Mouse (Mus musculus): ENCODE results near the gene Ehbp1. TPM values are rescaled to one million over a fixed set of nuclear protein-coding genes. Genes with fewer than 3 reads are reported as not detected.

The Ehbp1 gene
- polyA plus RNA-seq, 1 experiment from 2014 or later, result 11.5 TPM

- no peaks in the 10 kb centered on the region for H3K9me3 ChIP-seq (ENCODE audit: low read depth, low read length)
- ATAC-seq (ENCODE audit: insufficient read depth) (no peak), DNase-seq (no peak)
- H3K27me3 ChIP-seq (ENCODE audit: insufficient read depth, low read length), result no peaks in the 10 kb centered on the region
- no peak overlapping the region for H3K4me3 ChIP-seq (ENCODE audit: low read depth, low read length)
- H3K4me1 ChIP-seq (ENCODE audit: insufficient read depth), result no peaks in the 10 kb centered on the region
- no peak for TF ChIP-seq CTCF (IDR thresholded peaks at IDR 0.05; ENCODE audit: low read depth)
- 92% methylated on average over 6 of the region's 6 CpGs for WGBS
- no peaks in the 10 kb centered on the region for H3K36me3 ChIP-seq (ENCODE audit: insufficient read depth)
- H3K4me2 ChIP-seq, result no peak overlapping the region
- no peak overlapping the region for H3K27ac ChIP-seq (ENCODE audit: low read depth)
- no peak overlapping the region for H3K9ac ChIP-seq
Measured at GRCm38 (mm10) chr11:22317824-22318411, 24.2 kb downstream of the Ehbp1 start.

GRCm38 (mm10) chr11:22315801-22316200 is 26.3 kb downstream of the Ehbp1 start:
- Histone ChIP-seq H3K36me3 (ENCODE audit: insufficient read depth) (no peaks in the 10 kb centered on the region), H3K9ac (no peak overlapping the region), H3K9me3 (ENCODE audit: low read depth, low read length) (no peaks in the 10 kb centered on the region), H3K27me3 (ENCODE audit: insufficient read depth, low read length) (no peaks in the 10 kb centered on the region), H3K4me2 (no peak overlapping the region), H3K4me3 (ENCODE audit: low read depth, low read length) (no peak overlapping the region), H3K27ac (ENCODE audit: low read depth) (no peak overlapping the region), H3K4me1 (ENCODE audit: insufficient read depth) (no peaks in the 10 kb centered on the region)
- WGBS, result 84% methylated on average over 1 of the region's 1 CpGs
- TF ChIP-seq CTCF (IDR thresholded peaks at IDR 0.05; ENCODE audit: low read depth), result peak; percentile 35
- DNase-seq (peak; percentile 3), ATAC-seq (ENCODE audit: insufficient read depth) (no peak)

- 41% methylated on average over 6 of the region's 6 CpGs for WGBS
- H3K4me1 ChIP-seq (ENCODE audit: insufficient read depth), result no peaks in the 10 kb centered on the region
- no peak overlapping the region for H3K4me2 ChIP-seq
- ATAC-seq (ENCODE audit: insufficient read depth) (no peak), DNase-seq (no peak)
- no peak overlapping the region for H3K4me3 ChIP-seq (ENCODE audit: low read depth, low read length)
- no peak overlapping the region for H3K9ac ChIP-seq
- H3K27me3 ChIP-seq (ENCODE audit: insufficient read depth, low read length), result no peaks in the 10 kb centered on the region
- no peak for TF ChIP-seq CTCF (IDR thresholded peaks at IDR 0.05; ENCODE audit: low read depth)
- H3K27ac ChIP-seq (ENCODE audit: low read depth), result no peak overlapping the region
- H3K36me3 ChIP-seq (ENCODE audit: insufficient read depth), result no peaks in the 10 kb centered on the region
- no peaks in the 10 kb centered on the region for H3K9me3 ChIP-seq (ENCODE audit: low read depth, low read length)
Measured at GRCm38 (mm10) chr11:22301164-22301563, 40.9 kb downstream of the Ehbp1 start.

- no peak for ATAC-seq (ENCODE audit: insufficient read depth)
- no peak overlapping the region for H3K27ac ChIP-seq (ENCODE audit: low read depth)
- peaks cover 7% of the 10 kb centered on the region; the same call in 1 of the 2 replicates for H3K4me1 ChIP-seq (ENCODE audit: insufficient read depth)
- H3K4me3 ChIP-seq (ENCODE audit: low read depth, low read length), result no peak overlapping the region
- H3K4me2 ChIP-seq, result no peak overlapping the region
- DNase-seq, result no peak
- no peak for TF ChIP-seq CTCF (IDR thresholded peaks at IDR 0.05; ENCODE audit: low read depth)
- H3K9ac ChIP-seq, result no peak overlapping the region
- H3K9me3 ChIP-seq (ENCODE audit: low read depth, low read length), result no peaks in the 10 kb centered on the region
- no peaks in the 10 kb centered on the region for H3K27me3 ChIP-seq (ENCODE audit: insufficient read depth, low read length)
- H3K36me3 ChIP-seq (ENCODE audit: insufficient read depth), result no peaks in the 10 kb centered on the region
Measured at GRCm38 (mm10) chr11:22289164-22289563, 52.9 kb downstream of the Ehbp1 start.

- ATAC-seq (ENCODE audit: insufficient read depth), result peak; percentile 2; the same call in 1 of the 2 replicates
- no peak for TF ChIP-seq CTCF (IDR thresholded peaks at IDR 0.05; ENCODE audit: low read depth)
- peaks cover 7% of the 10 kb centered on the region; the same call in 1 of the 2 replicates for H3K4me1 ChIP-seq (ENCODE audit: insufficient read depth)
- H3K9ac ChIP-seq, result peak overlapping the region; percentile 65
- under 1% methylated on average over 6 of the region's 6 CpGs for WGBS
- no peaks in the 10 kb centered on the region for H3K36me3 ChIP-seq (ENCODE audit: insufficient read depth)
- no peaks in the 10 kb centered on the region for H3K9me3 ChIP-seq (ENCODE audit: low read depth, low read length)
- H3K4me2 ChIP-seq, result peak overlapping the region; percentile 81
- H3K27me3 ChIP-seq (ENCODE audit: insufficient read depth, low read length), result no peaks in the 10 kb centered on the region
- peak; percentile 33 for DNase-seq
- peak overlapping the region; percentile 82 for H3K27ac ChIP-seq (ENCODE audit: low read depth)
- H3K4me3 ChIP-seq (ENCODE audit: low read depth, low read length), result peak overlapping the region; percentile 73
Measured at GRCm38 (mm10) chr11:22287513-22287900, 54.6 kb downstream of the Ehbp1 start.

GRCm38 (mm10) chr11:22286885-22287512 is 55.1 kb downstream of the Ehbp1 start:
- Histone ChIP-seq H3K9me3 (ENCODE audit: low read depth, low read length) (no peaks in the 10 kb centered on the region), H3K27ac (ENCODE audit: low read depth) (peak overlapping the region; percentile 84), H3K9ac (peak overlapping the region; percentile 77), H3K4me1 (ENCODE audit: insufficient read depth) (peaks cover 7% of the 10 kb centered on the region; the same call in 1 of the 2 replicates), H3K27me3 (ENCODE audit: insufficient read depth, low read length) (no peaks in the 10 kb centered on the region), H3K4me3 (ENCODE audit: low read depth, low read length) (peak overlapping the region; percentile 73), H3K4me2 (peak overlapping the region; percentile 85), H3K36me3 (ENCODE audit: insufficient read depth) (0 out of 2 replicates have a peak, but pooled peaks cover 5% of the 10 kb centered on the region)
- peak; percentile 98 for DNase-seq
- TF ChIP-seq CTCF (IDR thresholded peaks at IDR 0.05; ENCODE audit: low read depth), result no peak
- peak; percentile 100 for ATAC-seq (ENCODE audit: insufficient read depth)
- under 1% methylated on average over 37 of the region's 43 CpGs for WGBS

GRCm38 (mm10) chr11:22286371-22286872 is 55.7 kb downstream of the Ehbp1 start:
- Histone ChIP-seq H3K36me3 (ENCODE audit: insufficient read depth) (0 out of 2 replicates have a peak, but pooled peaks cover 10% of the 10 kb centered on the region), H3K27me3 (ENCODE audit: insufficient read depth, low read length) (no peaks in the 10 kb centered on the region), H3K27ac (ENCODE audit: low read depth) (peak overlapping the region; percentile 84), H3K9me3 (ENCODE audit: low read depth, low read length) (no peaks in the 10 kb centered on the region), H3K4me1 (ENCODE audit: insufficient read depth) (peaks cover 7% of the 10 kb centered on the region; the same call in 1 of the 2 replicates), H3K4me3 (ENCODE audit: low read depth, low read length) (peak overlapping the region; percentile 73), H3K4me2 (peak overlapping the region; percentile 85), H3K9ac (peak overlapping the region; percentile 77)
- peak; percentile 74 for ATAC-seq (ENCODE audit: insufficient read depth)
- TF ChIP-seq CTCF (IDR thresholded peaks at IDR 0.05; ENCODE audit: low read depth), result peak; percentile 34; the same call in 1 of the 2 replicates
- under 1% methylated on average over 31 of the region's 39 CpGs for WGBS
- DNase-seq, result peak; percentile 63

Data from lung, embryonic 14.5 days (tissue).